Mouse (Mus musculus) activated CD4-positive, CD25-positive, alpha-beta regulatory T cell, adult 4 months (primary cell): ENCODE results near the gene Ncbp3. TPM values are rescaled to one million over a fixed set of nuclear protein-coding genes. Genes with fewer than 3 reads are reported as not detected.

Experiments
- ATAC-seq: one replicate; pipeline ENCODE4 v1.8.0; 2017
- polyA plus RNA-seq, 2 experiments: library from polyadenylated mRNA; unstranded; fragments of 100-300 nt; shearing (Covaris generic); gene quantifications; one replicate each; pipeline ENCODE4 v1.2.1; 2017

Ncbp3 gene
- polyA plus RNA-seq, 2 experiments from 2014 or later, result 14.3 to 16.8 TPM

DNA sequence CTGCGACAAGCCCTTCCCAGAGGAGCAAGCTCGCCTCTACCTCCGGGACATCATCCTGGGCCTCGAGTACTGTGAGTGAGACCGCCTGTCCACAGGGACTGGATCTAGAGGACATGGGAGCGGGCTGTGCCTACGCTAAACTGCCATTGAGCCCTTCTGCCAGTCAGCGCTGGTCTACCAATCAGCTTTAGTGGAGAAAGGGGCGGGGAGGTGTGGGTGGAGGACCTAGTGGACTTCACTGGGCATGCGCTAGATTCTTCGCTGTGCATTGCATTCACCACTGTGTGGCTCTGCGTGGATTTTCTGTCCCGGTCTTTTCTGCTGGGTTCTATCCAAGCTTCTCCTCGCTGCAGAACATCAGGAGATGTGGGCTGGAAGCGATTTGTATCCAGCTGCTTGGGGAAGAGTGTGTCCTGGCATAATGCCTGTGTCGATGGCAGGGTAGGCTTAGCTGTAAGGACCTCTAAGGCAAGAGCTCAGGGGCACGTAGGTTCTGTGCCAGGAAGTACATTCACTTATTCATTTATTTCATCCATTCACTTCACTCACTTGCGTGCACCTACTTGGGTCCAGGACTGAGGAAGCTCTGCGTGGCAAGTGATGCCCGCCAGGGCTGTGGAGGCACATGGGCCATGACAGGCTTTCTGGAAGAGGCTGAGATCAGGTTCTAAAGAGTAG, 16.6 kb upstream of the Ncbp3 start:
- peak; percentile 83 for ATAC-seq

DNA sequence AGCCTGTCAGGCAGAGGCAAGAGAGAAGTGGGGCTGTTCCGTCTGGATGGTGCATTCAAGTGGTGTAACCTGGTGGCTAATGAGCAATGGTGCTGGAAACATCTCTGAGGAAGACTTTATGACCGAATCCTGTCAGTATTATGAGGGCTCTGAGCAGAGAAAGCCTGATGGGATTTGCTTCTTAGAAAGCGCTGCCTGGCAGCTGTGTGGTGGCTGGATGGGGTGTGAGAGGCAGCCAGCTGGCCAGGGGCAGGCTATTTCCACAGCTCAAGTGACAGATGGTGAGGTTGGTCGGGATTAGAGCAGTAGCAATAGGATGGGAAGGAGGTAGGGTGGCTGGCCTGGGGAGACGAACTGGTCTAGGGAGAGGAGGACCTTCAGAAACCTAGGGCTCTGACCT, 16.0 kb upstream of the Ncbp3 start:
- no peak for ATAC-seq

DNA sequence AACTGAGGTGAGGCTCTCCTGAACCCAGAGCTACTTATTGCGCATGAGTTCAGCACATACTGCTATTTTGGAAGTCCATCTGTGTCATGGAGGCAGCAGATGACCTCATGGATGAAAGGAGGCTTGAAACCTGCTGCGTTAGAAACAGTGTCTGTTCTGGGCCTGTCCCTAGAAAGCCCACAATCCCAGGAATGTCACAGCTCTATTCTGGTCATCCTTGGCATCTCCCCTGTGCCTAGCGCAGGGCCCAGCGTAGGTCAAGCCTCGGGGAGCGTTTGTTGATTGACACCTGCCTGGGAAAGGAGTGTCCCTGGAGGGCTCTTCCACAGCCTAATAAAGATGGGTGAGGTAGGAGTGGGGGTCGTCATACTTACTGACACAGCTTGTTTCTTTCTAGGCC, 11.5 kb upstream of the Ncbp3 start:
- ATAC-seq, result no peak

DNA sequence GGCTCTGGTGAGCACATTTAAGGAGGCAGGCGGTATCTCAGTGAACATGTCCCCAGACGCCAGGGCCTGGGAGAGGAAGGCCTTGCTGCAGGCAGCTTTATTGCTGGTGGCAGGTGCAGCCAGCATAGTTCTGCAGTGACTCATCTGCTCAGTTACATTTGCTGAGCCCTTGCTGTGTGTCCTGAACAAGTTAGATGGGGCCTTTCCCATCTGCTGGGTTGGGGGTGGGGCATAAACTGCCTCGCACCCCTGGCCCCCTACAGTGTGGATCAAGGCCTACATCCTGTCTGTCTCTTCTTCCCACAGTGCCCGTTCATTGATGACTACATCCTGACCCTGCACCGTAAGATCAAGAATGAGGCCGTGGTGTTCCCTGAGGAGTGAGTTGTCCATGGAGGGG, 10.7 kb upstream of the Ncbp3 start:
- no peak for ATAC-seq

DNA sequence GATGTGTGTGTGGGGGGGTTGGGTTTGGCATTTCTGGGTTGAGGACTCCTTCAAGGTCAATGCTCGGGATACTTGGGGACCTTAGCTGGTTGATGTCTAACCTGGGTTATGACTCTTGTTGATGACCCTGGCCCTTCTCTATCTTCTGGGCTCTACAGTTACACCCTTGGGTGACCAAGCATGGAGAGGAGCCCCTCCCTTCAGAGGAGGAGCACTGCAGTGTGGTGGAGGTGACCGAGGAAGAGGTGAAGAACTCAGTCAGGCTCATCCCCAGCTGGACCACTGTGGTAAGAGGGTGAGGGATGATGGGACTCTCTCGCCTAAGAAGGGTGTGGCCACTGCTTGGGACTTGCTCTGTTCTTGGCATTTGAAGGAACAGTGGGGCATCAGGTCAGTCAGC, 9.9 kb upstream of the Ncbp3 start:
- ATAC-seq, result no peak

DNA sequence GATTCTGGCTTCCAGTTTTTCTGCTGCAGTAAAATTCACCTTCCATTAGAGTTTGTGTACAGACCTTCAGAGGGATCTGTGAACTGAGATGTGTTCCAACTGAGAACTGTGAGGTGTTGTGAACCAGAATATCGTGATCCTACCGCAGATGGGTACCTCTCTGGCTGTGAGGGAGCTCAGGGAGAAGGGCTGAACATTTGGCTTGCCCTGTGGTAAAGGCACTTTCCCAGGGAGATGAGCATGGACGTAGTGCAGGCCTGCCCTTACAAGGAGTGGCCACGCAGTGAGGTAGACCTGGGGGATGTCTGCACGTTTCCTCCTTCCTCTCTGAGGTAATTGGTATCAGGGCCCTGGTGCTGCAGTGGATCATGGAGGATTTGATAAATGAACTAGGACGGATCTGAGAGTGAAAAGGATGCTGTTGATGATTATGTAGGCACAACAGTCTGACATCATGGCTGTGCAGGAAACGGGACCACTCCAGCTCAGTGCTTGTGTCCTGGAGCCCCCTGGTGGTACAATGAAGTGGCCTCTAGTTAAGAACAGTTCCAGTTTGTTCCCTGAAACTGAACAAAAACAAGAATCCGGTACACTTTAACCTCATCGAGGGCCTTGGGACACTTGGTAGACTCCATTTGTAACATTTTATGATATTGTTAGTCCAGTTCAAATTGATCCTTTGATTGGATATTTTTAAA, 8.3 kb upstream of the Ncbp3 start:
- ATAC-seq, result peak; percentile 66

DNA sequence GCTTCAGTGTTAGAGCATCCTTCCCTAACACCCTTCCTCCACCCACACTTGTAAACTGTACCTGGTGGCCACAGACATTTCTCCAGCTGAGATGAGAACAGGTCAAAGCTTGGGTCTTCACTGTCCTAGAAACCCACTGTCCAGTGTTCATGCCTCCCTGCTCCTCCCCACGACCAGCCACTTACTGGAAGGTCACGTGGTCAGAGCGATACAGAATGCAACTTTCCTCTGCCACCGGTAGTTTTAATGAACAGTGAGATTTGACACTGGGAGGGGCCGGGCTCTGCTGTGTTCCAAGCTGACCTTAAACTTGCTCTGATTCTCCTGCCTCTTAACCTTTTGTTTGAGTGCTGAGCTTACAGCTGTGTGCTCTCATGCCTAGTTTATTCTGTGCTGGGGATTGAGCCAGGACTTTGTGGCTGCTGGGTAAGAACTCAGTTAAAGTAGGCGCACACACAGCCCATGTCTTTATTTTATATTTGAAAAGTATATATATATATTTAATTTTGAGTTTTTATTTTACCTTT, 3.3 kb upstream of the Ncbp3 start:
- no peak for ATAC-seq

DNA sequence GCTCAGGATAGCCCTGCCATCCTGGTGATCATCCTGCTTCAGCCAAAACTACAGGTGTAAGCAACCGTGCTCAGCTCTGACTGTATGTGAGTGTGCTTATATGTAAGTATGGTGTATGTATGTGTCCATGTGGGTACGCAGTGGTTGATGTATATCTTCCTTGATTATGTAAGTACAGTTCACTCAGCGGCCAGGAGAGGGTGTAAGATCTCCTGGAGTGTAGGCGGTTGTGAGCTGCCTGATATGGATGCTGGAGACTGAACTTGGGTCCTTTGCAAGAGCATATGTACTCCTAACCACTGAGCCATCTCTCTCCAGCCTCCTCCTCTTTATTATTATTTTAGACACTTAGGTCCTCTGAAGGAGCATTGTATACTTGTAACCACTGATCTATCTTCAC, 2.8 kb upstream of the Ncbp3 start:
- ATAC-seq, result no peak

DNA sequence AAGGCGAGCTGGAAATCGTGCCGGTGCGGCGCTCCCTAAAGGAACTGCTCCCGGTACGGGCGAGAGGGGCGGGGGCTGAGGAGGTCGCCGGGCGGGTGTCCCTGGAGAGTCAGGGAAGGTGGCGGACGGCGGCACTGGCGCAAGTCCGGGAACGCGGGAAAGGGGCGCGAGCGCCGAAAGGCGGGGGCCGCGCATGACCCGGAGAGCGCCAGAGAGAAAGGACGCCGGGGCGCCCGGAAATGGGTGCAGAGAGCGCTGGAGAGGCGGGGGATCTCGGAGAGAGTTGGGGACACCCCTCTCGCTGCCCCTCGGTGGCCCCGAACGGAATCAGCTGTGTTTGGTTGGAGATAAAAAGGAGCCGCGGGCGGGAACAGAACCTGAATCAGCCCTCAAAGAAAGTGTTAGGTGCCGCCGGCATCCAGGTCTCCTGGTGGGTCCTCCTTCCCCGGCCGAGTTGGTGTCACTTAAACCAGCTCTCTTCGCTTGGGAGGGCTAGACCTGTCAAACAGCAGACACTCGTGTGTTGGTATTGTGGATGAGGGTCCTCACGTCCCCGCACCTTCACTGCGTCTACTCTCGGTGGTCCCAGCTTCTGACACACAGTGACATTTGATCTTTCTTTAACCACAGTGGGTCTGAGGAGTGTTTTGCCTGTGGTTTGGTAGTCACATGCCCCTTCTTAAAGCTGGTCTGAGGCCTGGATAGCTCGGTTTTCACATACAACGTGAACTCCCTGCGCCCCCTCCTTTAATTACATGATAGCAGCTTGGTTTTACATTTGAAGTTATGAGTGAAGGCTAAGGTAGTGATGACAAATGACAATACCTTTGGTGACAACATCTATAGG, 670 bp downstream of the Ncbp3 start:
- peak; percentile 47 for ATAC-seq

DNA sequence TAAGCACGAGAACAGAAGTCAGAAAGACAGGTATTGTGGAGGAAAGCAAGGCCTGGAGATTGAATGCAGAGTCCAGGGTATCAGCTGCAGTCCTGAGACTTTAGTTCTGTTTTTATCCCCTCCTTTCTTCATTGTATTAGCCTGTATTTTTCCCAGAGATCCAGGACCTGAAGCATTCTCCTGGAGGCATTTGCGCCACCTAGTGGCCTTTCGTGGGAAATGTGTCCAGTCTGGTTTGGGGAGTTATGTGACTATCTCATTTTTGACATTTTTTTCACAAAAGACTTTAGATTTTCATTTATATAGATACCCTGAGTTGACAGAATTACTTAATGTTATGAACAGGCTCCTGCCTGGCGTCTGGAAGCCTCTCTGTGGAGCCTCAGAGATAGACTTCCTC, 1.8 kb downstream of the Ncbp3 start:
- ATAC-seq, result no peak

DNA sequence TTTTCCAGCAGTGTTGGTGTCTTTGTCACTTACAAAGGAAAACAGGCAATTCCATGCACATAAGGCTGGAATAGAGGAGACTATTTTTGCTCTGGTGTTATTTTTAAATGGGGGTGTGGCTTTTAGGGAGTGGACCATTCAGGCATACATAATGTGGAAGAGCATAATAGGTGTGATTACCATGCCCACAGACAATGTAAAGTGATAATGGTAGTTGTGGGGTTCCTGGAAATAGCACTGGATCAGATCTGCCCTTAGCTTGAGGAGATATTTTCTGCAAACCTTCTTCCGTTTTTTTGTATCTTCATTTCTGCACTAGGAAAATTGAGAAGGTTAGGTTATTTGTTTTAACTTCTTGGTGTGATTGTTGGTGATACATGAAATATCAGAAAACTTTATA, 5.2 kb downstream of the Ncbp3 start:
- no peak for ATAC-seq

DNA sequence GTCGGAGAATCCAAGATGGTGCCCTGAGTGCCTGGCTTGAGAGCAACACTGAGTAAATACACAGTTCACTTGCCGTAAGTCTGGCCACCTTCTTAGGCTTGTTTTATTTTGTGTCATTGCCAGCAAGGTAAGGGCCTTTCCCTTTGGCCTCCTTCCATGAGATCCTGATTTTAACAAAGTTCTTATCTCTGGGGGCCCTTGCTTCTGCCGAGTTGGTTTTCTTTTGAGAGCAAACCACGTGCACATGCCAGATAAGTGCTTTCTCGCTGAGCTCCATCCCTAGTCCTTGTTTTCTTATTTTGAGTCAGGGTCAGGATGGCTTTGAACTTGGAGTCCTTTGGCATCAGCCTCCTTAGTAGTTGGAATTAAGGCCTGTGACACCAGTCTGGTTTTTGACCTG, 10.1 kb downstream of the Ncbp3 start:
- ATAC-seq, result no peak

DNA sequence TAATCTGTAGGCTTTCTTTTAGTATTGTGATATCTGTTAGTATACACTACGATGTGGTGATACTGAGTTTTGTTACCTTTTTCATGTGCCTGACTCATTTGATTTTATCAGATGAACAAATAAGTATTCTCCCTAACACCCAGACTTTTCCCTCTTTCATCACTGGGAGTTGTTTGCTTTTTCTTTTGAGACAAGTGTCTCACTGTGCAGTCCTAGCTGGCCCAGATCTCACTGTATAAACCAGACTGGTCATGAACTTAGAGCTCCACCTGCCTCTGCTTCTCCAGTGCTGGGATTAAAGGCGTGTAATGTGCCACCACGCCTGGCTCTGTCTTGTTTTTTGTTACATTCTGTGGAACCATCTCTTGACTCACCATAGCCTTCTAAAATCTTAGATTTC, 12.0 kb downstream of the Ncbp3 start:
- ATAC-seq, result no peak

DNA sequence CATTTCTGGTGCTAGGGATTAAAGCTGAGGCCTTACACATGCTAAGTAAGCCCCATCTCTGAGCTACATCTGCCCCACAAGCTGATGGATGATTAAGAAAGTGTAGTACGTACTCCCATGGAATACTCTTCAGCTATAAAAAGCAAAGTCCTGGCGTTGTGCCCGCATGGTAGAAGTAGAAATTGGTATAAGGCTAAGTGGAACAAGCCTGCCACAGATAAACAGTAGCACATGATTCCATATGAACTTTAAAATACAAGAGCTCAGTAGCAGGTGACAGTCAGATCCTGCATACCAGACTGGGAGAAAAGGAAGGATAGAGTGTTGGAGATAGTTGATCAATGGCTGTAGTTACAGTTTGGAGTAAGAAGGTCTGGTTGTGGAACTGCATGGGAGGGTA, 13.8 kb downstream of the Ncbp3 start:
- ATAC-seq, result no peak

DNA sequence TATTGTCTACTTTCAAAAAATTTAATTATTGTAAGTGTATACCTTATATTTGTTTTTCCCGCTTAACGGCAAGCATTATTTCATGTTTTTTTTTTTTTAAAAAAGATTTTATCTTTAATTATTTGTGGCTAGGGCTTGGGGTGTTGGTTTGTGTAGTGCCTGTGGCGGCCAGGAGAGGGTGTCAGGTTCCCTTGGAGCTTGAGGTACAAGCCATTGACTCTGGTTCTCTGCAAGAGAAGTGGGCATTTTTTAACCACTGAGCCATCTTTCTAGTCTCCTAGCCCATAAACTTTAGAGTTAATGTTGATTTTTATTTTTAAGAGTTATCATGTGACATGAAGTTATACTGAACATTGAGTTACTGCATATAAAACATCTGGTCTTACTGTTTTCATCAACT, 24.3 kb downstream of the Ncbp3 start:
- ATAC-seq, result peak; percentile 69

DNA sequence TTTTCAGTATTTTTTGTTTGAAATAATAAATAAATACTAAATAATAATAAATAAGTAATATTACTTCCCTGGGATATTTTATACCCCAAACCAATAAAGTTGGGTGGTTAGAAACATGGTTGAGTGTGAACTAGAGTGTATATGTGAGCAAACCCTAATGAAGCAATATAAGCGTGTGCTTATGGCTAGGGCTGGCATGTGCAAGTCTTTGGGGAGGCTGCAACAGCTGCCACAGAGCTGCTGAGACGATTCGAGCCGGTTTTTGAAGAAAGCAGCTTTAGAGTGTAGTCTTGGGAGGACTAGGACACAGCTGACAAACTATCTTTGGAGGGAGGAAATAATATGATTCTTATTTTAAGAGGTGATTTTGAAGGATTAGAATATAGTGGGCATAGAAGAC, 28.7 kb downstream of the Ncbp3 start:
- ATAC-seq, result no peak

DNA sequence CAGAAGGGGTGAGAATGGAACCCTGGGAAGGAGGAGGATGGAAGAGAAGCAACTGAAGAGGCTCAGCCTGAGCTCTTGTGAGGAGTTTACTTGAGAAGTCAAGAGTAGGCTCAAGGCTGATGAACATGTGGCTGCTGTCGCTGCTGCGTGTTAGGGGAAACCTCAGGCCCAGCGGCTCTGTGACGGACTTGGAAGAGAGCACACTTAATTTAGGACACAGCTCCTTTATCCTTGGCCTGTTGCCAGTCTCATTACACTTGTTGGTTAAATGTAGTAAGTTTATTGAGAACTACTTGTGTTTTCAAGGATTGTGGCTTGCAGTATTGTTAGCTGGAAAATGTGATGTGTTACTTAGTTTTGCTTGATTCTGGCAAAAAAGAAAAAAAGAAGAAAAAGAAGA, 29.1 kb downstream of the Ncbp3 start:
- ATAC-seq, result no peak

DNA sequence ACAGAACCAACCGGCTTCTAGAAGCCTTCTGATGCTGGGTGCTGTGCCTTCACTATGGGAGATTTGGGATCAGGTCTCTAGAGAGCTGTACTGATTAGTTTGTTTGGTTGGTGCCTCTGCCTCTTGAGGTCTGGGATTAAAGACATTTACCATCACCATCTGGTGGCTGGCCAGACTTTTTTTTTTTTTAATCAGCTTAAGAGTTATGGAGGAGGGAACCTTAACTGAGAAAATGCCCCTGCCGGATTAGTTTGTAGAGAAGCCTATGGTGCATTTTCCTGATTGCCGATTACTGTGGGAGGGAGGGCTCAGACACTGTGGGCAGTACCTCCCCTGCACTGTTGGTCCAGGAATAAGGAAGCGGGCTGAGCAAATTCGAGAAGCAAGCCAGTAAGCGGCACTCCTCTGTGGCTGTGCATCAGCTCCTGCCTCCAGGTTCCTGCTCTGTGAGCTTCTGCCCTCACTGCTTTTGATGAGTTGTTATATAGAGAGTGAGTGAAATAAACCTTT, 29.7 kb downstream of the Ncbp3 start:
- ATAC-seq, result no peak

DNA sequence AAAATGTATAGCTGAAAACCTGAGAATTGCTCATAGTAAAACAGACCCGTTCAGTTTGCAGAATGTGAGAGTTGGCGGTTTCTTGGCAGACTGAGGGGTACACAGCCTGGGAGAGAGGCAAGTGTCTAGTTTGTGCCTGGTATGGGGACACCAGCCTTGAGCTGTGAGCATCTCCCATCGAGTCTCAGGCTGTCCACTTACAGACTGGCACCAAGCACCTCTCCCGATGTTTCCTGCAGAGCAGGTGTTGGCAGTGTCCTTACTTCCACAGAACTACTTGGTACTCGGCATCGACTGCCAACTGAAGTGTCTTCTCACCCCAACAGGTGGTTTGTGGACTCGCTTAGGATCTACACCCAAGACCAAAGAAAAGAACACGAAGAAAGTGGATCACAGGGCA, 31.0 kb downstream of the Ncbp3 start:
- ATAC-seq, result no peak

DNA sequence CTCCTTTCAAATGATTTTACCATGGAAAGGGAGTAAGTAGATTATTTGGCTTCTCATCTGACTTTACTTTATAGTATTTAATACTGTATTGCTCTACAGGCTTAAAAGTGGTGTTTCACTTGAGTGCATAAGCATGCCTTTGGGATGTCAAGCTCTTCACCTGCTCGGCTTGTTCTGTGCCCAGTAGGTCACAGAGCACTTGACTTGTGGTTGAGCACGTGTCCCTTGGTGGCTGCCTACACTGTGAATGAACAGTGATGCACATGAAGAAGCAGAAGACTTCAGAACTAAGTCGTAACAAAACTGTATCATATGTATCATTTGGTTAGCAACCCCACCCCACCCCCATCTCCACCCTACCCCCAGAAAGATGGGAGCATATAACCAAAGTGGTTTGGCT, 32.7 kb downstream of the Ncbp3 start:
- no peak for ATAC-seq

DNA sequence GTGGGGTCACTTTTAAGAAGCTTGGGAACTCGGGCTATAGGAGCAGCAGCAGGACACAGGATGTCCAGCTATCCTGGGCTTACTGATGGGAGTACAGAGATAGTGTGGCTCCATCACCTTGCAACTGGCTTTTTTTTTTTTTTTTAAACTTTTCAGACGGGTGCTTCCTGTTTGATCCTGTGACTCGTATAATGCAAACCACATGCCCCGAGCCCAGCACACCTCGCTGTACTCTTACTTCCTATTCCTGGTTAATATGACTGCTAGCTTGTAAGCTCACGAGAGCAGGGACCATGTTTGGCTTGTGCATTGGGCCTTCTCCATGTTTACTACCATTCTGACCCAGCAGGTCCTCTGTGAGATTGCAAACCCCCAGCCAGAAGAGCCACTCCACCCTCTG, 36.7 kb downstream of the Ncbp3 start:
- ATAC-seq, result peak; percentile 85

DNA sequence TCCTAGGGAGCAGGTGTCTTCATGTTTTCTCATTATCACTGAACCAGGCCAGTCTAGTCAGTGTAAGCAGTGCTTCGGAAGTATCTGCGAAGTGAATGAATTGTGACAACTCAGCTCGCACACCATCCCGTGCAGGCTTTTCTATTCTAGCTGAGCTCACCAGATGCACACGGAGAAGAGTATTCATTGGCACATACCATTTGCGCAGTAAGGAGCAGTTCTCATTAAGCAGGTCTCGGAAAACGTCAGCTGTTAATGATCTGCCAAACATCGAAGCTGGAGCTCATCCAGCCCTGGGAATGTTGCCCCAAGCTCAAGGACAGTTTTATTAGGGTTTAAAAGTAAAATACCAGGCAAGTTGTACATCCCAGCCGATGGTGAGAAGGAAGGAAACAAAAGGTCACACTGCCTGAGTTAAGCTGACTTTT, 37.2 kb downstream of the Ncbp3 start:
- no peak for ATAC-seq

DNA sequence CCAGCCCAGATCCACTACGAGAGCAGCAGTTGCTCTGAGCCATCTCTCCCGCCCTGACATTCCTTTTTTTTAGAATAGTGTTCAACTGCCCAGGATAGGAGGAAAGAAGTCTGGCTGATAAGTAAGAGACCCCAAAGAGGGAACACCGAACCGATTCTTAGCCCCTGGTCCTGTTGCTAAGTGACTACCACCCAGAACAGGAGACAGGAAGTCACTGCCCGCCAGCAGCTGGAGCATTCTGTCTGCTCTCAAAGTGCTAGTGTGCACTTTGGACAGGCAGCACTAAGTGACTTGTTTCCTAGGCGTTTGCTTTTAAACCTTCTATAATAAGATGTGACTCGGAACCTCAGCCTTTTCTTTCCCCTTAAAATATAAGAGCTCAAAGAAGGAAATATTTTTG, 37.8 kb downstream of the Ncbp3 start:
- no peak for ATAC-seq
